Mouse (Mus musculus) kidney, adult 2 months (tissue): ENCODE data around the gene Tmem140. TPM values are rescaled to one million over a fixed set of nuclear protein-coding genes. Genes with fewer than 3 reads are reported as not detected.

Source experiments
- DNase-seq: peaks from one replicate; pipeline ENCODE4 v3.0.0; 2021
- H3K27ac ChIP-seq: fragments of 200-500 bp; 2 replicates; pipeline ENCODE4 v1.5.1; 2012; ENCODE audit warnings: low read depth, low read length, control low read depth, inconsistent platforms; ENCODE audit not compliant: insufficient read depth
- H3K27me3 ChIP-seq: fragments of 200-500 bp; replicated peaks from 2 replicates; pipeline ENCODE4 v1.6.1; 2012; ENCODE audit warnings: mild to moderate bottlenecking, moderate library complexity, low read length, inconsistent platforms; ENCODE audit not compliant: control insufficient read depth, insufficient read depth
- H3K36me3 ChIP-seq: fragments of 200-500 bp; 2 replicates; pipeline ENCODE4 v1.6.1; 2012; ENCODE audit warnings: mild to moderate bottlenecking, moderate library complexity, low read length, inconsistent platforms; ENCODE audit not compliant: control insufficient read depth, insufficient read depth
- H3K4me1 ChIP-seq: fragments of 200-500 bp; 2 replicates; pipeline ENCODE4 v1.6.1; 2011; ENCODE audit warnings: low read length; ENCODE audit not compliant: control insufficient read depth, insufficient read depth
- H3K4me3 ChIP-seq: fragments of 200-500 bp; 2 replicates; pipeline ENCODE4 v1.5.1; 2011; ENCODE audit warnings: mild to moderate bottlenecking, low read depth, low read length, control low read depth; ENCODE audit not compliant: insufficient read depth
- CTCF ChIP-seq: fragments of 200-500 bp; conservative IDR thresholded peaks from 2 replicates; pipeline ENCODE4 v1.5.1; 2011; ENCODE audit warnings: low read depth, mild to moderate bottlenecking, control low read depth, low read length, moderate library complexity, mixed read lengths; ENCODE audit not compliant: insufficient read depth, insufficient read length
- POLR2A ChIP-seq: fragments of 200-500 bp; IDR thresholded peaks from one replicate; pipeline ENCODE4 v1.6.1; 2011; ENCODE audit warnings: low read depth, low read length, control low read depth
- WGBS: fragments of 180-500 bp; shearing (Covaris S2); methylation state at CpG from one replicate; pipeline ENCODE4 v1.1.7; 2018; 5-methylcytosine and 5-hydroxymethylcytosine counted together
- polyA plus RNA-seq: library from polyadenylated mRNA; depleted of rRNA; stranded (reverse); fragments of >200 nt; gene quantifications from 2 replicates; pipeline ENCODE4 v1.2.3, GENCODE M21; 2012

Tmem140 gene
- polyA plus RNA-seq, 1 experiment: 37.5 TPM

- WGBS: 29% methylated on average over 7 of the region's 7 CpGs
- no peaks in the 10 kb centered on the region for H3K27me3 ChIP-seq
- peak overlapping the region; percentile 91 for H3K27ac ChIP-seq
- H3K36me3 ChIP-seq: no peaks in the 10 kb centered on the region
- H3K4me3 ChIP-seq: no peak overlapping the region
- H3K4me1 ChIP-seq: peaks cover 28% of the 10 kb centered on the region
- peak; percentile 85 for DNase-seq
- TF ChIP-seq CTCF (no peak), POLR2A (no peak)
These were observed 3.0 kb downstream of the Tmem140 start for GRCm38 (mm10) chr6:34865711-34866593.

GRCm38 (mm10) chr6:34866786-34867185, 3.8 kb downstream of the Tmem140 start:
- no peak for TF ChIP-seq POLR2A
- TF ChIP-seq CTCF: no peak
- no peaks in the 10 kb centered on the region for H3K27me3 ChIP-seq
- peaks cover 28% of the 10 kb centered on the region for H3K4me1 ChIP-seq
- DNase-seq: no peak
- H3K27ac ChIP-seq: peak overlapping the region; percentile 61
- no peaks in the 10 kb centered on the region for H3K36me3 ChIP-seq
- WGBS: 66% methylated on average over 8 of the region's 8 CpGs
- no peak overlapping the region for H3K4me3 ChIP-seq

GRCm38 (mm10) chr6:34867301-34867994, 4.5 kb downstream of the Tmem140 start:
- H3K27me3 ChIP-seq: no peaks in the 10 kb centered on the region
- H3K4me1 ChIP-seq: peaks cover 28% of the 10 kb centered on the region
- TF ChIP-seq POLR2A (no peak), CTCF (no peak)
- H3K4me3 ChIP-seq: no peak overlapping the region
- no peaks in the 10 kb centered on the region for H3K36me3 ChIP-seq
- WGBS: 77% methylated on average over 16 of the region's 16 CpGs
- 0 out of 2 replicates have a peak overlapping the region, but pooled peaks have one; percentile 2 for H3K27ac ChIP-seq
- DNase-seq: no peak

- no peak for TF ChIP-seq POLR2A
- TF ChIP-seq CTCF: no peak
- WGBS: 79% methylated on average over 10 of the region's 10 CpGs
- no peak for DNase-seq
- Histone ChIP-seq H3K27ac (peak overlapping the region; percentile 65), H3K4me1 (peaks cover 28% of the 10 kb centered on the region), H3K36me3 (no peaks in the 10 kb centered on the region; the same call in 1 of the 2 replicates), H3K4me3 (no peak overlapping the region), H3K27me3 (no peaks in the 10 kb centered on the region)
These were observed 5.0 kb downstream of the Tmem140 start for GRCm38 (mm10) chr6:34867995-34868350.

- WGBS: 76% methylated on average over 20 of the region's 20 CpGs
- no peak overlapping the region for H3K4me3 ChIP-seq
- peaks cover 28% of the 10 kb centered on the region for H3K4me1 ChIP-seq
These were observed 5.7 kb downstream of the Tmem140 start for GRCm38 (mm10) chr6:34868507-34869217.

GRCm38 (mm10) chr6:34869225-34869915, 6.4 kb downstream of the Tmem140 start:
- DNase-seq: peak; percentile 73
- Histone ChIP-seq H3K4me1 (peaks cover 25% of the 10 kb centered on the region), H3K27me3 (no peaks in the 10 kb centered on the region), H3K36me3 (no peaks in the 10 kb centered on the region; the same call in 1 of the 2 replicates), H3K4me3 (no peak overlapping the region), H3K27ac (peak overlapping the region; percentile 60)
- WGBS: 59% methylated on average over 13 of the region's 13 CpGs
- no peak for TF ChIP-seq POLR2A
- TF ChIP-seq CTCF: no peak

More at GRCm38 (mm10) chr6:34868507-34869217, 5.7 kb downstream of the Tmem140 start:
- TF ChIP-seq CTCF (no peak), POLR2A (no peak)
- no peak for DNase-seq
- Histone ChIP-seq H3K27me3 (no peaks in the 10 kb centered on the region), H3K36me3 (no peaks in the 10 kb centered on the region; the same call in 1 of the 2 replicates), H3K27ac (peak overlapping the region; percentile 65)
